Mouse (Mus musculus) left cerebral cortex, postnatal 10 days (tissue): ENCODE measurements around the gene Prpf4. TPM values are rescaled to one million over a fixed set of nuclear protein-coding genes. Genes with fewer than 3 reads are reported as not detected.

Source experiments
- total RNA-seq, 2 experiments: library from RNA; stranded (reverse); gene quantifications; 2 replicates each; pipeline ENCODE4 v1.2.3; 2021

Prpf4 gene
- total RNA-seq, 2 experiments from 2014 or later: 13.1 to 13.7 TPM

Other genes with a start within 250 kb of the Prpf4 start
- gene Zfp37, start 177.8 kb upstream of the Prpf4 start, total RNA-seq: 10 to 100 TPM; 22.3 to 22.9 TPM
- gene Slc31a2, start 146.2 kb upstream of the Prpf4 start, total RNA-seq: 1 to 10 TPM; 8.5 to 9.4 TPM
- 10 to 100 TPM; 37.2 to 38.8 TPM for gene Fkbp15, start 48.2 kb upstream of the Prpf4 start, total RNA-seq
- gene Slc31a1, start 48.1 kb upstream of the Prpf4 start, total RNA-seq: 10 to 100 TPM; 32.7 TPM
- gene Cdc26, start 155 bp upstream of the Prpf4 start, total RNA-seq: 10 to 100 TPM; 43.1 to 52.3 TPM
- not detected for gene Rnf183, start 26.5 kb downstream of the Prpf4 start, total RNA-seq
- gene Wdr31, start 62.1 kb downstream of the Prpf4 start, total RNA-seq: 10 to 100 TPM; 10.4 to 12.9 TPM
- under 1 TPM; 0.32 to 0.45 TPM for gene Bspry, start 71.3 kb downstream of the Prpf4 start, total RNA-seq
- gene Hdhd3, start 94.7 kb downstream of the Prpf4 start, total RNA-seq: 1 to 10 TPM; 8.3 to 8.4 TPM
- 10 to 100 TPM; 27.3 to 30.1 TPM for gene Alad, start 111.1 kb downstream of the Prpf4 start, total RNA-seq
- 10 to 100 TPM; 26.2 to 27.1 TPM for gene Pole3, start 116.3 kb downstream of the Prpf4 start, total RNA-seq
- gene 4933430I17Rik, start 116.6 kb downstream of the Prpf4 start, total RNA-seq: under 1 TPM; 0.19 to 0.26 TPM
- gene Rgs3, start 151.1 kb downstream of the Prpf4 start, total RNA-seq: 10 to 100 TPM; 30.5 to 30.6 TPM